Mouse (Mus musculus) midbrain, embryonic 13.5 days (tissue): ENCODE data around the gene Pxylp1. TPM values are rescaled to one million over a fixed set of nuclear protein-coding genes. Genes with fewer than 3 reads are reported as not detected.
"Not testable (repeated sequence)": the region's sequence is repeated elsewhere in the genome, so short reads cannot be mapped to it uniquely, and the experiment has no call there.

ENCODE experiments used
- ATAC-seq: fragments of 200-750 bp; cut with Nextera tagmentation; 2 replicates; pipeline ENCODE4 v1.8.0; 2017; ENCODE audit warnings: mild to moderate bottlenecking, moderate TSS enrichment, moderate library complexity
- H3K27ac ChIP-seq: fragments of 300-500 bp; sonication (generic); 2 replicates; pipeline ENCODE4 v1.5.1; 2015; ENCODE audit warnings: inconsistent platforms, mild to moderate bottlenecking, moderate library complexity
- H3K27me3 ChIP-seq: fragments of 300-500 bp; sonication (generic); 2 replicates; pipeline ENCODE4 v1.6.1; 2015; ENCODE audit warnings: mild to moderate bottlenecking, inconsistent platforms
- H3K36me3 ChIP-seq: fragments of 300-500 bp; sonication (generic); 2 replicates; pipeline ENCODE4 v1.6.1; 2015; ENCODE audit warnings: mild to moderate bottlenecking, inconsistent platforms
- H3K4me1 ChIP-seq: fragments of 300-500 bp; sonication (generic); replicated peaks from 2 replicates; pipeline ENCODE4 v1.6.1; 2015; ENCODE audit warnings: inconsistent platforms
- H3K4me2 ChIP-seq: fragments of 300-500 bp; sonication (generic); replicated peaks from 2 replicates; pipeline ENCODE4 v1.6.1; 2015; ENCODE audit warnings: moderate library complexity, mild to moderate bottlenecking, inconsistent platforms
- H3K4me3 ChIP-seq: fragments of 300-500 bp; sonication (generic); replicated peaks from 2 replicates; pipeline ENCODE4 v1.5.1; 2015; ENCODE audit warnings: mild to moderate bottlenecking, inconsistent platforms
- H3K9ac ChIP-seq: fragments of 300-500 bp; sonication (generic); replicated peaks from 2 replicates; pipeline ENCODE4 v1.6.1; 2015; ENCODE audit warnings: mild to moderate bottlenecking, inconsistent platforms
- H3K9me3 ChIP-seq: fragments of 300-500 bp; sonication (generic); 2 replicates; pipeline ENCODE4 v1.6.1; 2016; ENCODE audit warnings: mild to moderate bottlenecking, inconsistent platforms
- WGBS: fragments of 180-500 bp; shearing (Covaris S2); methylation state at CpG from one replicate; pipeline ENCODE4 v1.1.7; 2015; 5-methylcytosine and 5-hydroxymethylcytosine counted together
- polyA plus RNA-seq: library from polyadenylated mRNA; unstranded; fragments of >200 nt; fragmentation: Nextera tagmentation; extraction: Ambion mirVana; gene quantifications from 2 replicates; pipeline ENCODE4 v1.2.1, GENCODE M21; 2015

The Pxylp1 gene
- 63.6 and 70.7 TPM in 2 replicates for polyA plus RNA-seq

GRCm38 (mm10) chr9:96892546-96892945 is at the start of gene Pxylp1:
Gene Pxylp1, minus strand, starts transcription at chr9:96892669.
- no peak within 1 kb of the TSS for H3K4me3 ChIP-seq
- H3K27ac ChIP-seq = peak within 1 kb of the TSS; percentile 78
- H3K27me3 ChIP-seq = peaks cover 6% of the 10 kb centered on the region
- H3K9me3 ChIP-seq = peaks cover 4% of the 10 kb centered on the region; the same call in 1 of the 2 replicates
- no peak within 1 kb of the TSS for H3K9ac ChIP-seq
- peaks cover 58% of the 10 kb centered on the region for H3K4me1 ChIP-seq
- H3K4me2 ChIP-seq = peak within 1 kb of the TSS; percentile 15
- H3K36me3 ChIP-seq = no peaks in the 10 kb centered on the region
- ATAC-seq = peak; percentile 34; the same call in 1 of the 2 replicates
- WGBS = 1% methylated on average over 3 of the region's 3 CpGs

DNA sequence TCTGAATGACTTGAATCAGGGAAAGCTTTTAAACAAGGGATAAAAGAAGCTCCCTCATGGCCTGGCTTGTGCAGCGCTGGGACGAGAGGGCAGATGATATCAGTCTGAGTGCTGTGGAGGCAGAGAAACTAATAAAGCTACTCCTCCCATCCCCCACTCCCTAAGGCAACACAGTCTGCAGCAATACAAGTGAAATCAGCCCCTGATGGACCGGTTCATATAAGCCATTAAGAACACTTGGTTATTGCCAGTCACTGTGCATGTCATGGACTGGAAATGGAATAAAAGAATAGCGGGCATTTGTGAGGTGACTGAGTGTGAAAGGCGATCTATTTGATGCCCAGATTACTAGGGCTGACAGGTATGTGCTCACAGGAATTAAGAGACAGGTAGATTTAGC is 46.4 kb upstream of the Pxylp1 start:
- Histone ChIP-seq H3K4me2 (no peak overlapping the region), H3K36me3 (peaks cover 40% of the 10 kb centered on the region), H3K27me3 (no peaks in the 10 kb centered on the region), H3K27ac (peak overlapping the region; percentile 80), H3K4me3 (no peak overlapping the region), H3K4me1 (peaks cover 14% of the 10 kb centered on the region), H3K9ac (no peak overlapping the region), H3K9me3 (no peaks in the 10 kb centered on the region)
- peak; percentile 62; the same call in 1 of the 2 replicates for ATAC-seq
- 63% methylated on average over 5 of the region's 5 CpGs for whole genome bisulfite sequencing

- WGBS = 89% methylated on average over 2 of the region's 2 CpGs
- not testable (repeated sequence) for H3K9me3 ChIP-seq, ATAC-seq, H3K27me3 ChIP-seq, H3K27ac ChIP-seq, H3K4me3 ChIP-seq, H3K9ac ChIP-seq, H3K4me2 ChIP-seq
- Histone ChIP-seq H3K4me1 (peaks cover 14% of the 10 kb centered on the region), H3K36me3 (peaks cover 16% of the 10 kb centered on the region)
Observed at GRCm38 (mm10) chr9:96936427-96936826, 44.0 kb upstream of the Pxylp1 start.

DNA sequence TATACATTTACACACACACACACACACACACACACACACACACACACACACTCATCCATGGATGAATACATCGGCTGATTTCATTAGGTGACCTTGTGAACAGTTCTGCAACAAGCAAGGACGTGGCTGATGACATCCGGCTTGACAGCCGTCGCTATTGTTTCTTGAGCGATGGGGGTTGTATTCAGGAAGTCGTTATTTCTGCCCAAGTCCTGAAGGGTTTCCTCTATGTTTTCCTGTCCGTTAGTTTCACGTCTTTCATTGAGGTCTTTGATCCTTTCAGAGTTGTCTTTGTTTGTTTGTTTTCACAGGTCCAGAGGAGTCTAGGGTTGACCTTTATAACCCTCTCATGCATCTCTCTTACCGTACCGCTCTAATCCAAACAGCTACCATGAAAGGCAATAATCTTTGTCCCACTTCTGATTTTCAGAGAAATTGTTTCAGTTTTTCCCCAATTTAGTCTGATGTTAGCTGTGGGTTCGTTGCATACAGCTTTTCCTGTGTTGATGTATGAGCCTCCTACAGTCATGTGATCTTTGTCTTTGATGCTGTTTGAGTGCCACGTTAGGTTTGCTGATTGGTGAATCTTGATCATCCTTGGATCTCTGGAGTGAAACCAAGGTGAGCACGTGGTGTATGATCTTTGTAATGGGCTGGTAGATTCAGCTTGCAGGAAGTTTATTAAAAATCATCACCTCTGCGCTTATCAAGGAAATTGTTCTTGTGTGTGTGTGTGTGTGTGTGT is 43.3 kb upstream of the Pxylp1 start:
- Histone ChIP-seq H3K9ac (no peak overlapping the region), H3K9me3 (0 out of 2 replicates have a peak, but pooled peaks cover 3% of the 10 kb centered on the region), H3K4me2 (no peak overlapping the region), H3K27me3 (no peaks in the 10 kb centered on the region), H3K4me3 (no peak overlapping the region), H3K36me3 (peaks cover 9% of the 10 kb centered on the region; the same call in 1 of the 2 replicates), H3K27ac (no peak overlapping the region), H3K4me1 (peaks cover 14% of the 10 kb centered on the region)
- ATAC-seq = no peak
- WGBS = 64% methylated on average over 15 of the region's 15 CpGs

GRCm38 (mm10) chr9:96934816-96935215 is 42.3 kb upstream of the Pxylp1 start:
- 82% methylated on average over 3 of the region's 3 CpGs for WGBS
- peaks cover 14% of the 10 kb centered on the region for H3K4me1 ChIP-seq
- ATAC-seq = no peak

DNA sequence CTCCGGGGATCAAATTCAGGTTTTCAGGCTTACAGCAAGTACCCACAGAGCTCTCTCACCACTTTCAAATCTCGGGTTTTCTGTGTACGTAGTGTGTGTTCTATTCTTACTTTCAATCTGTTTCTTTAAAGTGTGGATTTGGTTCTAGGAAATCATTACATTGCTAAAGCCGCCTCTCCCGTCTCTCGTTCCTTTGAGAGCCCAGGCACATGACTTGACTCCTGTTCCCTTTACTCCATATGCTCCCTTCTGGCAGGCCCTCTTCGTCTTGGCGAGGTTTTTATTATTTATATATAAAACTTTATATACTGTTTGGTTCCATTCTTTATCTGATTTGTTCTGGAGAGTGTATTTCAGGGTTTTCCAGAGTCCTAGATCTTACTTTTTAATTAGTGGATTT is 40.3 kb upstream of the Pxylp1 start:
- Histone ChIP-seq H3K4me2 (no peak overlapping the region), H3K27ac (no peak overlapping the region), H3K4me3 (no peak overlapping the region), H3K9ac (no peak overlapping the region), H3K36me3 (peaks cover 3% of the 10 kb centered on the region; the same call in 1 of the 2 replicates), H3K4me1 (no peaks in the 10 kb centered on the region), H3K27me3 (no peaks in the 10 kb centered on the region), H3K9me3 (0 out of 2 replicates have a peak, but pooled peaks cover 3% of the 10 kb centered on the region)
- no peak for ATAC-seq
- 92% methylated on average over 8 of the region's 8 CpGs for WGBS

More at GRCm38 (mm10) chr9:96934816-96935215, 42.3 kb upstream of the Pxylp1 start:
- no peak overlapping the region for H3K4me3 ChIP-seq
- peaks cover 8% of the 10 kb centered on the region; the same call in 1 of the 2 replicates for H3K36me3 ChIP-seq
- H3K9ac ChIP-seq = no peak overlapping the region
- H3K4me2 ChIP-seq = no peak overlapping the region
- 0 out of 2 replicates have a peak, but pooled peaks cover 3% of the 10 kb centered on the region for H3K9me3 ChIP-seq
- H3K27me3 ChIP-seq = no peaks in the 10 kb centered on the region
- no peak overlapping the region for H3K27ac ChIP-seq

DNA sequence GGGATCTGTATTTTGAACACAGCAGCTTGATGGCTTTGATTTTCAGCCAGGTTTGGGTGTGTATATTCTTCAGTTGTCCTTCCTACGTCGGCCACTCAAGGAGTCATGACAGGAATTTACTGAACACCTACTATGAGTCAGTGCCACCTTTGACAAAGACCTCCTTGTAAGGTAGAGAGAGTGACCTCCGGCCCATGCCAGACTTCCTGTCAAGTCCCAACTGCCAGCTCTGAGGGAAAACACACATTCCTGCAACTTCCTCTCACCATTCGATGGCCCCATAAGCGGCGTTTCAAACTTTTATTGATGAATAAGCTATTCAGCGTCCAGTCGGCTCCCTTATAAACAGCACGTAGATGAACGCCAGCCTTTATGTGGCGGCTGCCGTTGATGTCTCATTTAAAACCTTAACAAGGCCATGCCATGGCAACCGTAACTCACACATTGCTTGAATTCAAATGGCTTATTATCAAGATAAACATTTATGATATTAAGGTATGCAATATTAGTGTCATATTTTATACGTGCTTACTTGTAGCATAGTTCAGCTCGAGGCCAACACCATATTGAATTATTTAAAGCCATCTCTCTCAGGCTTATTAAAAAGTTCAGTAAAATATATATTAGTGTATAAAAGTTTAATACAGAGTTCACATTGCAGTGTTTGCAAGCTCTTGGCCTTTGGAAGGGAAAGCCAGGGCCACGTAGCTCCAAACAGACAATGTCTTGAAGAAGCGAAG is 31.3 kb upstream of the Pxylp1 start:
- H3K9ac ChIP-seq = no peak overlapping the region
- peaks cover 10% of the 10 kb centered on the region; the same call in 1 of the 2 replicates for H3K9me3 ChIP-seq
- peaks cover 4% of the 10 kb centered on the region; the same call in 1 of the 2 replicates for H3K4me1 ChIP-seq
- WGBS = 87% methylated on average over 17 of the region's 17 CpGs
- no peaks in the 10 kb centered on the region for H3K27me3 ChIP-seq
- no peak overlapping the region for H3K4me3 ChIP-seq
- no peak for ATAC-seq
- H3K36me3 ChIP-seq = no peaks in the 10 kb centered on the region
- no peak overlapping the region for H3K4me2 ChIP-seq
- H3K27ac ChIP-seq = peak overlapping the region; percentile 41; the same call in 1 of the 2 replicates

- no peak for ATAC-seq
- Histone ChIP-seq H3K9me3 (peaks cover 10% of the 10 kb centered on the region; the same call in 1 of the 2 replicates), H3K4me2 (no peak overlapping the region), H3K9ac (no peak overlapping the region), H3K36me3 (no peaks in the 10 kb centered on the region), H3K27ac (peak overlapping the region; percentile 41; the same call in 1 of the 2 replicates), H3K27me3 (no peaks in the 10 kb centered on the region), H3K4me3 (no peak overlapping the region), H3K4me1 (peaks cover 4% of the 10 kb centered on the region; the same call in 1 of the 2 replicates)
- 74% methylated on average over 6 of the region's 6 CpGs for WGBS
Observed at GRCm38 (mm10) chr9:96923119-96923518, 30.6 kb upstream of the Pxylp1 start.

- H3K27ac ChIP-seq = no peak overlapping the region
- no peaks in the 10 kb centered on the region for H3K36me3 ChIP-seq
- H3K4me2 ChIP-seq = no peak overlapping the region
- peak; percentile 83 for ATAC-seq
- H3K9me3 ChIP-seq = 0 out of 2 replicates have a peak, but pooled peaks cover 7% of the 10 kb centered on the region
- no peaks in the 10 kb centered on the region for H3K27me3 ChIP-seq
- no peak overlapping the region for H3K9ac ChIP-seq
- WGBS = 35% methylated on average over 27 of the region's 27 CpGs
- peaks cover 6% of the 10 kb centered on the region for H3K4me1 ChIP-seq
- H3K4me3 ChIP-seq = no peak overlapping the region
Observed at GRCm38 (mm10) chr9:96916620-96917538, 24.4 kb upstream of the Pxylp1 start.

DNA sequence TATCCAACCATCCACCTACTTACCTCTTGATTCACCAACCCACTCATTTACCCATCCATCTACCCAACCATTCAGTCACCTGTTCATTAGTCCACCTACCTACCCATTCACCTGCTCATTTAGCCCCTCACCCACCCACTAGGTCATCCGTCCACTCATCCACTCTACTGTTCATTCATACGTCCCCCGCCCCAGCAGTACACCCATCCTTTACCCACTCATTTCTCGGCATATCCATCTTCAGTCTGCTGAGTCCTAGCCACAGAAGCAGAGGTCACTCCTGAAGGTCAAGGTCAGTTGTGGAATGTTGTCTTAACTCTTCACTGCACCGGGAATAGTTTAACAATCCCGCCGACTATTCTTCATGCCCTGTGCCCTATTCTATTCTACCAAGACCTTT is 23.6 kb upstream of the Pxylp1 start:
- peaks cover 6% of the 10 kb centered on the region for H3K4me1 ChIP-seq
- 55% methylated on average over 7 of the region's 7 CpGs for WGBS
- H3K27me3 ChIP-seq = no peaks in the 10 kb centered on the region
- no peak overlapping the region for H3K4me3 ChIP-seq
- ATAC-seq = peak; percentile 46
- H3K36me3 ChIP-seq = no peaks in the 10 kb centered on the region
- 0 out of 2 replicates have a peak, but pooled peaks cover 7% of the 10 kb centered on the region for H3K9me3 ChIP-seq
- no peak overlapping the region for H3K27ac ChIP-seq
- no peak overlapping the region for H3K9ac ChIP-seq
- no peak overlapping the region for H3K4me2 ChIP-seq

- no peak for ATAC-seq
- no peak overlapping the region for H3K9ac ChIP-seq
- 73% methylated on average over 6 of the region's 6 CpGs for WGBS
Observed at GRCm38 (mm10) chr9:96914851-96915250, 22.4 kb upstream of the Pxylp1 start.

More at GRCm38 (mm10) chr9:96914851-96915250, 22.4 kb upstream of the Pxylp1 start:
- Histone ChIP-seq H3K27ac (no peak overlapping the region), H3K4me2 (no peak overlapping the region), H3K36me3 (no peaks in the 10 kb centered on the region), H3K4me1 (peaks cover 6% of the 10 kb centered on the region), H3K4me3 (no peak overlapping the region), H3K27me3 (no peaks in the 10 kb centered on the region), H3K9me3 (0 out of 2 replicates have a peak, but pooled peaks cover 5% of the 10 kb centered on the region)
